Mouse (Mus musculus) lung, postnatal 0 days (tissue): Measurements from ENCODE around the gene Col11a2.

Source experiments
- CTCF ChIP-seq: IDR thresholded peaks from 2 replicates; pipeline ENCODE4 v1.5.1; 2016; ENCODE audit warnings: antibody characterized with exemption, mild to moderate bottlenecking
- EP300 ChIP-seq: IDR thresholded peaks from 2 replicates; pipeline ENCODE4 v1.6.1; 2016; ENCODE audit warnings: antibody characterized with exemption, mild to moderate bottlenecking, control low read depth

DNA sequence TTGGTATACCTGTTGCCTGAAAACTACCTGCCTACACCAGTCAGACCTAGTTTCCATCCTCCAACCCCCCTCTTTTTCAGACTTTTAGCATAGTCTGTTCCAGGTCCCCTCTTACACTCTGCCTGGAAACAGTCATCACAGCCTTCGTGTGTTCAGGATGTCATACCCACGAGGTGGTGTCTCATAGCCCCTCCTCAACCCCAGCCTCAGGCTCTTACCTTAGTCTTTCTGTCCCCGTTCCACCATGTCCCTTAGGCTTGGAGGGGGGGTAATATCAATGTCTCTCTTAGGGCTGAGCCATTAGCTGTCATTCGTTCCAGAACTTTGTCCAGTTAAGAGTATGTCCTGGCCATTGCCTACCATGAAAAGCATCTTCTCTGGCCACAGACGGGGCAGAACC is 61.9 kb downstream of the Col11a2 start:
- TF ChIP-seq CTCF (no peak), EP300 (no peak)
